Mouse (Mus musculus) forebrain, embryonic 14.5 days (tissue): Measurements from ENCODE around the gene Hectd4. TPM values are rescaled to one million over a fixed set of nuclear protein-coding genes. Genes with fewer than 3 reads are reported as not detected.
A peak's percentile ranks its signal among the peaks of the same experiment; 100 is the strongest.

Source experiments
- ATAC-seq: fragments of 200-750 bp; cut with Nextera tagmentation; 2 replicates; pipeline ENCODE4 v1.8.0; 2017; ENCODE audit warnings: mild to moderate bottlenecking, moderate library complexity
- DNase-seq: peaks from one replicate; pipeline ENCODE4 v3.0.0-alpha.2; 2015; ENCODE audit warnings: low spot score
- H3K27ac ChIP-seq: fragments of 300-500 bp; sonication (generic); 2 replicates; pipeline ENCODE4 v1.5.1; 2014; ENCODE audit warnings: low read depth, mild to moderate bottlenecking, control low read depth, low read length, moderate library complexity
- H3K27me3 ChIP-seq: fragments of 300-500 bp; sonication (generic); replicated peaks from 2 replicates; pipeline ENCODE4 v1.6.1; 2014; ENCODE audit warnings: low read length, control low read depth, mixed read lengths; ENCODE audit not compliant: control insufficient read depth, insufficient read depth
- H3K36me3 ChIP-seq: fragments of 300-500 bp; sonication (generic); 2 replicates; pipeline ENCODE4 v1.6.1; 2014; ENCODE audit warnings: low read length, control low read depth; ENCODE audit not compliant: control insufficient read depth, insufficient read depth
- H3K4me1 ChIP-seq: fragments of 300-500 bp; sonication (generic); 2 replicates; pipeline ENCODE4 v1.6.1; 2014; ENCODE audit warnings: antibody characterized with exemption, low read length, control low read depth; ENCODE audit not compliant: control insufficient read depth, insufficient read depth
- H3K4me2 ChIP-seq: fragments of 300-500 bp; sonication (generic); 2 replicates; pipeline ENCODE4 v1.6.1; 2014; ENCODE audit warnings: mild to moderate bottlenecking, control low read depth, low read length
- H3K4me3 ChIP-seq: fragments of 300-500 bp; sonication (generic); 2 replicates; pipeline ENCODE4 v1.5.1; 2014; ENCODE audit warnings: low read depth, low read length, control low read depth
- H3K9ac ChIP-seq: fragments of 300-500 bp; sonication (generic); 2 replicates; pipeline ENCODE4 v1.6.1; 2014; ENCODE audit warnings: mild to moderate bottlenecking, low read length, control low read depth, moderate library complexity
- H3K9me3 ChIP-seq: fragments of 300-500 bp; sonication (generic); replicated peaks from 2 replicates; pipeline ENCODE4 v1.6.1; 2016; ENCODE audit warnings: low read length, control low read depth, mixed read lengths; ENCODE audit not compliant: control insufficient read depth
- WGBS: fragments of 180-500 bp; shearing (Covaris S2); extraction: QIAGEN DNeasy Blood & Tissue Kit; methylation state at CpG from one replicate; pipeline ENCODE4 v1.1.7; 2014; 5-methylcytosine and 5-hydroxymethylcytosine counted together
- polyA plus RNA-seq: library from polyadenylated mRNA; unstranded; fragments of >200 nt; fragmentation: Nextera tagmentation; extraction: Ambion mirVana; gene quantifications from 2 replicates; pipeline ENCODE4 v1.2.1, GENCODE M21; 2014

The Hectd4 gene
- 15.8 and 22.0 TPM in 2 replicates for polyA plus RNA-seq

DNA sequence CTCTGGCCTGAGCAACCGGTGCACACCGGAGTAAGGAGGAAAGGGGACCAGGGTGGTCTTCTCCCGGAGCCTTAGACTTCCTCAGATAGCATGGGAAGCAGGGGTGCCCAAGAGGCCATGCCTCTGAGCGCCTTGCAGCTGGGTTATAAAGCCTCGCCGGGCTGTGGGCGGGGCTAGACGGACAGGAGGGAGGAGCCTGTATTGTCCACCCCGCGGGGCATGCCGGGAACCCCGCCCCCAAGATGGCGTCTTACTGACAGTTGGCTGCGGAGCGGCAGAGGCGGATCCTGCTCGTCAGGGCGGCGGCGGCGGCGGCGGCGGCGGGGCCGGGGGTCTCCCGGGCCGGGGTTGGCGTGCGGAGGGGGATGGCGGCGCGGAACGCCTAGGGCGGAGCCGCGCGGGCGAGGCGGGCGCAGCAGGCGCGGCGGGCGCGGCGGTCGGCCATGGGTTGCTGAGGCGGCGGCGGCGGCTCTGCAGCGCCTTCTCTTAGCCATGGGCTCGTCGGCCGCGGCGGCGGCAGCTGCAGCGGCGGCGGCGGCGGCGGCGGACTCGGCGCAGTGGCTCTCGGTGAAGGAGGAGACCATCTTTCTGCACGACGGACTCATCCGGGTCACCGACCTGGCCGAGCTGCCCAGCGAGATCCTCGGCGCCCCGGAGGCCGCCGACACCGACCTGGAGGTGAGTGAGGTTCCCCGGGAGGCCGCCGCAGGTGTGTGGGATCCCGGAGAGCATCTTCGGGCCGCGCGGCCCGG, at the start of gene Hectd4:
Hectd4 (plus strand) TSS at position 240 of the 752 bp plus-strand sequence.
- H3K36me3 ChIP-seq, result no peaks in the 10 kb centered on the region
- peak within 1 kb of the TSS; percentile 93 for H3K27ac ChIP-seq
- DNase-seq (peak; percentile 96), ATAC-seq (peak; percentile 90)
- H3K4me3 ChIP-seq, result peak within 1 kb of the TSS; percentile 96
- H3K9ac ChIP-seq, result peak within 1 kb of the TSS; percentile 98
- H3K9me3 ChIP-seq, result no peaks in the 10 kb centered on the region
- peak within 1 kb of the TSS; percentile 78 for H3K4me2 ChIP-seq
- under 1% methylated on average over 60 of the region's 90 CpGs for WGBS
- peaks cover 4% of the 10 kb centered on the region; the same call in 1 of the 2 replicates for H3K4me1 ChIP-seq
- H3K27me3 ChIP-seq, result no peaks in the 10 kb centered on the region

GRCm38 (mm10) chr5:121172835-121173234, 47.2 kb upstream of the Hectd4 start:
- Histone ChIP-seq H3K4me2 (no peak overlapping the region), H3K36me3 (peaks cover 26% of the 10 kb centered on the region; the same call in 1 of the 2 replicates), H3K27ac (no peak overlapping the region), H3K4me3 (no peak overlapping the region), H3K9ac (no peak overlapping the region), H3K9me3 (no peaks in the 10 kb centered on the region), H3K4me1 (no peaks in the 10 kb centered on the region), H3K27me3 (no peaks in the 10 kb centered on the region)
- no peak for ATAC-seq
- 93% methylated on average over 4 of the region's 4 CpGs for WGBS
- DNase-seq, result peak; percentile 51

GRCm38 (mm10) chr5:121179077-121179857, 40.8 kb upstream of the Hectd4 start:
- 63% methylated on average over 9 of the region's 9 CpGs for WGBS
- Histone ChIP-seq H3K27me3 (no peaks in the 10 kb centered on the region), H3K4me3 (no peak overlapping the region), H3K9me3 (no peaks in the 10 kb centered on the region), H3K9ac (no peak overlapping the region), H3K36me3 (0 out of 2 replicates have a peak, but pooled peaks cover 4% of the 10 kb centered on the region), H3K27ac (peak overlapping the region; percentile 59), H3K4me2 (no peak overlapping the region), H3K4me1 (peaks cover 9% of the 10 kb centered on the region)
- ATAC-seq (peak; percentile 68; the same call in 1 of the 2 replicates), DNase-seq (peak; percentile 53)

GRCm38 (mm10) chr5:121183269-121183668, 36.8 kb upstream of the Hectd4 start:
- no peak overlapping the region for H3K4me3 ChIP-seq
- 65% methylated on average over 9 of the region's 9 CpGs for WGBS
- peaks cover 13% of the 10 kb centered on the region for H3K4me1 ChIP-seq
- H3K27me3 ChIP-seq, result no peaks in the 10 kb centered on the region
- DNase-seq (no peak), ATAC-seq (no peak)
- no peaks in the 10 kb centered on the region for H3K9me3 ChIP-seq
- H3K9ac ChIP-seq, result no peak overlapping the region
- H3K4me2 ChIP-seq, result no peak overlapping the region
- no peak overlapping the region for H3K27ac ChIP-seq
- H3K36me3 ChIP-seq, result no peaks in the 10 kb centered on the region

DNA sequence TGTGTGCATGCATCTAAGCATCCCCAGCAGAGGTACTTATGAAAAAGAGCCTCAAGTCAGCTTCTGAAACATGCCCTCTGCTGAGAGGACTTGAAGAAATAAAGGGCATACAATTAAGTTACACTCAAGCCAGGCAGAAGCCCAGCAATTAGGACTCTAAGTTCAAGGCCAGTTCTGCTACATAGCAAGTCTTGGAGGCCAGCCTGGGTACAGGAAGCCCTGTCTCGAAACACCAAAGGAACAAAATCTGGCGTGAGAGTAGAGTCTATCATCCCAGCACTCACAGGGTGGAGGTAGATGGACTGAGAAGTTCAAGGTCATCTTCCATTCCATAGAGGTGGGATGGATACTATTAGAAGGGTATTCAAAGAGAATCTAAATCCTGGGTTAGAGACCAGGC, 35.6 kb upstream of the Hectd4 start:
- Histone ChIP-seq H3K36me3 (no peaks in the 10 kb centered on the region), H3K4me3 (no peak overlapping the region), H3K27ac (no peak overlapping the region), H3K27me3 (no peaks in the 10 kb centered on the region), H3K9ac (no peak overlapping the region), H3K4me1 (peaks cover 13% of the 10 kb centered on the region), H3K9me3 (no peaks in the 10 kb centered on the region), H3K4me2 (no peak overlapping the region)
- no peak for ATAC-seq
- 87% methylated on average over 2 of the region's 2 CpGs for WGBS
- DNase-seq, result no peak

- no peak overlapping the region for H3K4me3 ChIP-seq
- H3K9me3 ChIP-seq, result no peaks in the 10 kb centered on the region
- DNase-seq, result no peak
- peaks cover 11% of the 10 kb centered on the region for H3K4me1 ChIP-seq
- no peak for ATAC-seq
- WGBS, result 74% methylated on average over 11 of the region's 11 CpGs
- no peaks in the 10 kb centered on the region for H3K27me3 ChIP-seq
- 0 out of 2 replicates have a peak overlapping the region, but pooled peaks have one; percentile 29 for H3K9ac ChIP-seq
- no peaks in the 10 kb centered on the region for H3K36me3 ChIP-seq
- no peak overlapping the region for H3K4me2 ChIP-seq
- peak overlapping the region; percentile 36; the same call in 1 of the 2 replicates for H3K27ac ChIP-seq
Measured at GRCm38 (mm10) chr5:121184945-121185551, 35.0 kb upstream of the Hectd4 start.

GRCm38 (mm10) chr5:121187580-121188001, 32.4 kb upstream of the Hectd4 start:
- Histone ChIP-seq H3K9ac (no peak overlapping the region), H3K36me3 (no peaks in the 10 kb centered on the region), H3K9me3 (no peaks in the 10 kb centered on the region), H3K27ac (no peak overlapping the region), H3K4me2 (no peak overlapping the region), H3K4me3 (no peak overlapping the region), H3K27me3 (no peaks in the 10 kb centered on the region), H3K4me1 (peaks cover 15% of the 10 kb centered on the region)
- 89% methylated on average over 8 of the region's 8 CpGs for WGBS
- no peak for ATAC-seq
- DNase-seq, result no peak

- WGBS, result 93% methylated on average over 9 of the region's 9 CpGs
- Histone ChIP-seq H3K36me3 (no peaks in the 10 kb centered on the region), H3K4me2 (no peak overlapping the region), H3K4me3 (no peak overlapping the region), H3K27ac (no peak overlapping the region), H3K9ac (no peak overlapping the region), H3K27me3 (no peaks in the 10 kb centered on the region), H3K9me3 (no peaks in the 10 kb centered on the region), H3K4me1 (peaks cover 15% of the 10 kb centered on the region)
- DNase-seq, result no peak
- no peak for ATAC-seq
Measured at GRCm38 (mm10) chr5:121188265-121188664, 31.8 kb upstream of the Hectd4 start.
